Mouse (Mus musculus) forebrain, embryonic 13.5 days (tissue): ENCODE measurements around the gene Arrdc2. TPM values are rescaled to one million over a fixed set of nuclear protein-coding genes. Genes with fewer than 3 reads are reported as not detected.
"Not testable (repeated sequence)": the region's sequence is repeated elsewhere in the genome, so short reads cannot be mapped to it uniquely, and the experiment has no call there.

Experiments used
- ATAC-seq: fragments of 200-750 bp; cut with Nextera tagmentation; 2 replicates; pipeline ENCODE4 v1.8.0; 2017
- H3K27ac ChIP-seq: fragments of 300-500 bp; sonication (generic); 2 replicates; pipeline ENCODE4 v1.5.1; 2015; ENCODE audit warnings: inconsistent platforms, mild to moderate bottlenecking, moderate library complexity
- H3K27me3 ChIP-seq: fragments of 300-500 bp; sonication (generic); 2 replicates; pipeline ENCODE4 v1.6.1; 2015; ENCODE audit warnings: mild to moderate bottlenecking, inconsistent platforms
- H3K36me3 ChIP-seq: fragments of 300-500 bp; sonication (generic); 2 replicates; pipeline ENCODE4 v1.6.1; 2015; ENCODE audit warnings: mild to moderate bottlenecking, inconsistent platforms; ENCODE audit not compliant: poor library complexity, severe bottlenecking
- H3K4me1 ChIP-seq: fragments of 300-500 bp; sonication (generic); 2 replicates; pipeline ENCODE4 v1.6.1; 2015; ENCODE audit warnings: inconsistent platforms
- H3K4me2 ChIP-seq: fragments of 300-500 bp; sonication (generic); 2 replicates; pipeline ENCODE4 v1.6.1; 2015; ENCODE audit warnings: inconsistent platforms, mild to moderate bottlenecking, moderate library complexity
- H3K4me3 ChIP-seq: fragments of 300-500 bp; sonication (generic); 2 replicates; pipeline ENCODE4 v1.5.1; 2015; ENCODE audit warnings: mild to moderate bottlenecking, inconsistent platforms
- H3K9ac ChIP-seq: fragments of 300-500 bp; sonication (generic); 2 replicates; pipeline ENCODE4 v1.6.1; 2015; ENCODE audit warnings: mild to moderate bottlenecking, inconsistent platforms
- H3K9me3 ChIP-seq: fragments of 300-500 bp; sonication (generic); replicated peaks from 2 replicates; pipeline ENCODE4 v1.6.1; 2016; ENCODE audit warnings: inconsistent platforms
- WGBS: fragments of 180-500 bp; shearing (Covaris S2); methylation state at CpG from one replicate; pipeline ENCODE4 v1.1.7; 2015; 5-methylcytosine and 5-hydroxymethylcytosine counted together
- polyA plus RNA-seq: library from polyadenylated mRNA; unstranded; fragments of >200 nt; fragmentation: Nextera tagmentation; extraction: Ambion mirVana; gene quantifications from 2 replicates; pipeline ENCODE4 v1.2.1, GENCODE M21; 2015

Gene Arrdc2
- polyA plus RNA-seq, 1 experiment from 2014 or later: 5.7 TPM

GRCm38 (mm10) chr8:70836666-70837065 is 2.9 kb downstream of the Arrdc2 start:
- no peak overlapping the region for H3K27ac ChIP-seq
- H3K4me1 ChIP-seq: peaks cover 31% of the 10 kb centered on the region
- peaks cover 21% of the 10 kb centered on the region for H3K36me3 ChIP-seq
- H3K4me3 ChIP-seq: no peak overlapping the region
- ATAC-seq: no peak
- no peaks in the 10 kb centered on the region for H3K27me3 ChIP-seq
- no peak overlapping the region for H3K9ac ChIP-seq
- 89% methylated on average over 12 of the region's 12 CpGs for WGBS
- no peak overlapping the region for H3K4me2 ChIP-seq
- no peaks in the 10 kb centered on the region for H3K9me3 ChIP-seq

- peaks cover 20% of the 10 kb centered on the region for H3K4me1 ChIP-seq
- no peak for ATAC-seq
- no peak overlapping the region for H3K27ac ChIP-seq
- no peaks in the 10 kb centered on the region for H3K27me3 ChIP-seq
- H3K4me2 ChIP-seq: no peak overlapping the region
- no peak overlapping the region for H3K4me3 ChIP-seq
- no peaks in the 10 kb centered on the region for H3K9me3 ChIP-seq
- no peak overlapping the region for H3K9ac ChIP-seq
- H3K36me3 ChIP-seq: peaks cover 21% of the 10 kb centered on the region
- WGBS: 93% methylated on average over 3 of the region's 3 CpGs
Measured at GRCm38 (mm10) chr8:70834071-70834470, 5.4 kb downstream of the Arrdc2 start.

- Histone ChIP-seq H3K9me3 (no peaks in the 10 kb centered on the region), H3K36me3 (peaks cover 21% of the 10 kb centered on the region), H3K4me2 (no peak overlapping the region), H3K27ac (no peak overlapping the region), H3K9ac (peak overlapping the region; percentile 13; the same call in 1 of the 2 replicates), H3K4me1 (peaks cover 14% of the 10 kb centered on the region), H3K4me3 (no peak overlapping the region), H3K27me3 (no peaks in the 10 kb centered on the region)
- ATAC-seq: 0 out of 2 replicates have a peak, but pooled peaks have one; percentile 12
- 58% methylated on average over 15 of the region's 15 CpGs for WGBS
Measured at GRCm38 (mm10) chr8:70833520-70833919, 6.0 kb downstream of the Arrdc2 start.

- Histone ChIP-seq H3K27me3 (no peaks in the 10 kb centered on the region), H3K4me1 (peaks cover 12% of the 10 kb centered on the region), H3K9me3 (no peaks in the 10 kb centered on the region), H3K9ac (peak overlapping the region; percentile 13; the same call in 1 of the 2 replicates), H3K4me2 (no peak overlapping the region), H3K27ac (no peak overlapping the region; the same call in 1 of the 2 replicates), H3K4me3 (no peak overlapping the region), H3K36me3 (peaks cover 21% of the 10 kb centered on the region)
- no peak for ATAC-seq
- WGBS: 62% methylated on average over 9 of the region's 9 CpGs
Measured at GRCm38 (mm10) chr8:70833018-70833482, 6.5 kb downstream of the Arrdc2 start.

GRCm38 (mm10) chr8:70832371-70832770 is 7.1 kb downstream of the Arrdc2 start:
- Histone ChIP-seq H3K4me3 (no peak overlapping the region), H3K9me3 (no peaks in the 10 kb centered on the region), H3K36me3 (peaks cover 21% of the 10 kb centered on the region), H3K4me1 (peaks cover 12% of the 10 kb centered on the region), H3K4me2 (no peak overlapping the region), H3K9ac (no peak overlapping the region), H3K27me3 (no peaks in the 10 kb centered on the region), H3K27ac (no peak overlapping the region)
- no peak for ATAC-seq
- WGBS: 68% methylated on average over 11 of the region's 11 CpGs

DNA sequence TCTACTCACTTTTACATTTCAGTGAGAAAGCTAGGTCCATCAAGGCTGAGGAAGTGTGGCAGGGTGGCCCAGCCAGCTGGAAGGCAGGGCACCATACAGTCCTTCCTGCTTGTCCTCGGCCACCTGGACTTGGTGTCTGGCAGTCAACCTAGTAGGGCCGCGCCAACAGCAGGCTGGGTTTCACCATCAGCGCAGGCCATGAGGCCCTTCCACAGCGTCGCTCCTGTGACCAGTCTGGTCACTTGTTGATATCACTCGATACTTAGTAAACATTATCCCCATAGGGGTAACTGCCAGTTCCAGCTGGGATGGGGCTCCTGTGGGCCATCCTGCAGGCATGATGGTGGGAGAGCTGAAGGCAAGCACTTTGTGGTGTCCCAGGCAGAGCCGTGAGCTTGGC is 8.0 kb downstream of the Arrdc2 start:
- H3K4me2 ChIP-seq: no peak overlapping the region
- no peak overlapping the region for H3K27ac ChIP-seq
- no peaks in the 10 kb centered on the region for H3K27me3 ChIP-seq
- H3K9ac ChIP-seq: no peak overlapping the region
- H3K9me3 ChIP-seq: peaks cover 5% of the 10 kb centered on the region; the same call in 1 of the 2 replicates
- H3K4me1 ChIP-seq: peaks cover 12% of the 10 kb centered on the region
- H3K4me3 ChIP-seq: no peak overlapping the region
- no peak for ATAC-seq
- peaks cover 17% of the 10 kb centered on the region for H3K36me3 ChIP-seq
- 75% methylated on average over 8 of the region's 8 CpGs for WGBS

GRCm38 (mm10) chr8:70827796-70828195 is 11.7 kb downstream of the Arrdc2 start:
- H3K27ac ChIP-seq: no peak overlapping the region
- WGBS: 87% methylated on average over 1 of the region's 1 CpGs
- peaks cover 5% of the 10 kb centered on the region for H3K4me1 ChIP-seq
- ATAC-seq: no peak
- H3K27me3 ChIP-seq: no peaks in the 10 kb centered on the region
- H3K9me3 ChIP-seq: peaks cover 5% of the 10 kb centered on the region; the same call in 1 of the 2 replicates
- H3K9ac ChIP-seq: no peak overlapping the region
- H3K4me2 ChIP-seq: no peak overlapping the region
- no peaks in the 10 kb centered on the region for H3K36me3 ChIP-seq
- no peak overlapping the region for H3K4me3 ChIP-seq

- H3K27ac ChIP-seq: no peak overlapping the region
- 96% methylated on average over 2 of the region's 2 CpGs for WGBS
- H3K9me3 ChIP-seq: peaks cover 5% of the 10 kb centered on the region; the same call in 1 of the 2 replicates
- no peaks in the 10 kb centered on the region for H3K4me1 ChIP-seq
- no peak overlapping the region for H3K4me3 ChIP-seq
- no peak overlapping the region for H3K9ac ChIP-seq
- H3K27me3 ChIP-seq: no peaks in the 10 kb centered on the region
- no peak overlapping the region for H3K4me2 ChIP-seq
- no peaks in the 10 kb centered on the region for H3K36me3 ChIP-seq
- no peak for ATAC-seq
Measured at GRCm38 (mm10) chr8:70827010-70827409, 12.5 kb downstream of the Arrdc2 start.

GRCm38 (mm10) chr8:70825816-70826215 is 13.7 kb downstream of the Arrdc2 start:
- H3K4me2 ChIP-seq: no peak overlapping the region
- no peak overlapping the region for H3K27ac ChIP-seq
- peaks cover 5% of the 10 kb centered on the region; the same call in 1 of the 2 replicates for H3K9me3 ChIP-seq
- no peak overlapping the region for H3K9ac ChIP-seq
- ATAC-seq: no peak
- peaks cover 5% of the 10 kb centered on the region; the same call in 1 of the 2 replicates for H3K27me3 ChIP-seq
- 85% methylated on average over 8 of the region's 8 CpGs for WGBS
- no peaks in the 10 kb centered on the region for H3K36me3 ChIP-seq
- H3K4me3 ChIP-seq: no peak overlapping the region
- no peaks in the 10 kb centered on the region for H3K4me1 ChIP-seq

GRCm38 (mm10) chr8:70823802-70824201 is 15.7 kb downstream of the Arrdc2 start:
- H3K9me3 ChIP-seq: peaks cover 6% of the 10 kb centered on the region; the same call in 1 of the 2 replicates
- peaks cover 25% of the 10 kb centered on the region for H3K27me3 ChIP-seq
- no peaks in the 10 kb centered on the region for H3K4me1 ChIP-seq
- WGBS: 88% methylated on average over 7 of the region's 7 CpGs
- H3K9ac ChIP-seq: no peak overlapping the region
- H3K36me3 ChIP-seq: no peaks in the 10 kb centered on the region
- no peak overlapping the region for H3K4me2 ChIP-seq
- no peak overlapping the region for H3K4me3 ChIP-seq
- H3K27ac ChIP-seq: no peak overlapping the region
- ATAC-seq: no peak

DNA sequence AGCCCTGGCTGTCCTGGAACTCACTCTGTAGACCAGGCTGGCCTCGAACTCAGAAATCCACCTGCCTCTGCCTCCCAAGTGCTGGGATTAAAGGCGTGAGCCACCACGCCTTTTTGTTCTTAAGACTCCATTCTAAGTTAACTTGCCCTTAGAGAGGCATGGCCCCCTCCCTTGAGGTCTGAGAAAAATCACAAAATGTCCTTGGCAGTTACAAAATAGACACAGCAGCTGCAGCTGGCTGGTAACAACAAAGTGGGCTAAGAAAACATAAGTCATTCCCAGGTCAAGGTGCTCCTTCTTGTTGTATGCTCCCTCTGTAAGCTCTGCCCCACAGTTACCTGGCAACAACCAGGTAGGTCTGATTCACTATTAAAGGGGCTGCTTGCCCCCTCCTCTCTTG is 16.9 kb downstream of the Arrdc2 start:
- Histone ChIP-seq H3K9me3 (peaks cover 12% of the 10 kb centered on the region), H3K27me3 (peaks cover 29% of the 10 kb centered on the region)
- WGBS: 84% methylated on average over 3 of the region's 3 CpGs
- H3K36me3 ChIP-seq, H3K4me3 ChIP-seq, H3K27ac ChIP-seq, H3K9ac ChIP-seq, ATAC-seq, H3K4me2 ChIP-seq, H3K4me1 ChIP-seq: not testable (repeated sequence)

- Histone ChIP-seq H3K4me1 (0 out of 2 replicates have a peak, but pooled peaks cover under 1% of the 10 kb centered on the region), H3K27me3 (peaks cover 34% of the 10 kb centered on the region), H3K36me3 (no peaks in the 10 kb centered on the region), H3K4me2 (no peak overlapping the region), H3K9me3 (peaks cover 11% of the 10 kb centered on the region), H3K27ac (no peak overlapping the region), H3K4me3 (no peak overlapping the region), H3K9ac (no peak overlapping the region; the same call in 1 of the 2 replicates)
- 56% methylated on average over 11 of the region's 11 CpGs for WGBS
- ATAC-seq: peak; percentile 19; the same call in 1 of the 2 replicates
Measured at GRCm38 (mm10) chr8:70821992-70822391, 17.5 kb downstream of the Arrdc2 start.
